Mouse (Mus musculus) limb, embryonic 12.5 days (tissue): ENCODE measurements around the gene Il27ra. TPM values are rescaled to one million over a fixed set of nuclear protein-coding genes. Genes with fewer than 3 reads are reported as not detected.
A peak's percentile ranks its signal among the peaks of the same experiment; 100 is the strongest.
"Not testable (repeated sequence)": the region's sequence is repeated elsewhere in the genome, so short reads cannot be mapped to it uniquely, and the experiment has no call there.

Experiments
- ATAC-seq: fragments of 200-750 bp; cut with Nextera tagmentation; 2 replicates; pipeline ENCODE4 v1.8.0; 2017; ENCODE audit warnings: low read depth, moderate TSS enrichment; ENCODE audit not compliant: insufficient number of reproducible peaks, insufficient read depth, low FRiP score, low TSS enrichment
- H3K27ac ChIP-seq: fragments of 300-500 bp; sonication (generic); 2 replicates; pipeline ENCODE4 v1.5.1; 2016; ENCODE audit warnings: mild to moderate bottlenecking, moderate library complexity
- H3K27me3 ChIP-seq: fragments of 300-500 bp; sonication (generic); 2 replicates; pipeline ENCODE4 v1.6.1; 2016; ENCODE audit warnings: mild to moderate bottlenecking, moderate library complexity
- H3K36me3 ChIP-seq: fragments of 300-500 bp; sonication (generic); 2 replicates; pipeline ENCODE4 v1.6.1; 2016; ENCODE audit warnings: mild to moderate bottlenecking, moderate library complexity
- H3K4me1 ChIP-seq: fragments of 300-500 bp; sonication (generic); replicated peaks from 2 replicates; pipeline ENCODE4 v1.6.1; 2016
- H3K4me2 ChIP-seq: fragments of 300-500 bp; sonication (generic); 2 replicates; pipeline ENCODE4 v1.6.1; 2016; ENCODE audit warnings: mild to moderate bottlenecking, moderate library complexity
- H3K4me3 ChIP-seq: fragments of 300-500 bp; sonication (generic); replicated peaks from 2 replicates; pipeline ENCODE4 v1.5.1; 2016; ENCODE audit warnings: mild to moderate bottlenecking
- H3K9ac ChIP-seq: fragments of 300-500 bp; sonication (generic); replicated peaks from 2 replicates; pipeline ENCODE4 v1.6.1; 2016; ENCODE audit warnings: mild to moderate bottlenecking, moderate library complexity
- H3K9me3 ChIP-seq: fragments of 300-500 bp; sonication (generic); 2 replicates; pipeline ENCODE4 v1.6.1; 2016; ENCODE audit warnings: mild to moderate bottlenecking, moderate library complexity
- WGBS: fragments of 180-500 bp; shearing (Covaris S2); methylation state at CpG from one replicate; pipeline ENCODE4 v1.1.7; 2016; 5-methylcytosine and 5-hydroxymethylcytosine counted together
- polyA plus RNA-seq: library from polyadenylated mRNA; unstranded; fragments of >200 nt; fragmentation: Nextera tagmentation; extraction: Ambion mirVana; gene quantifications from 2 replicates; pipeline ENCODE4 v1.2.1, GENCODE M21; 2016

Gene Il27ra
- polyA plus RNA-seq, 1 experiment from 2014 or later: 0.61 TPM

- peaks cover 64% of the 10 kb centered on the region for H3K27me3 ChIP-seq
- H3K9me3 ChIP-seq: 0 out of 2 replicates have a peak, but pooled peaks cover 2% of the 10 kb centered on the region
- no peaks in the 10 kb centered on the region for H3K36me3 ChIP-seq
- H3K27ac ChIP-seq: no peak within 1 kb of the TSS
- H3K9ac ChIP-seq: no peak within 1 kb of the TSS
- H3K4me1 ChIP-seq: 0 out of 2 replicates have a peak, but pooled peaks cover 16% of the 10 kb centered on the region
- H3K4me3 ChIP-seq: 0 out of 2 replicates have a peak within 1 kb of the TSS, but pooled peaks have one; percentile 3
- ATAC-seq: no peak
- 7% methylated on average over 18 of the region's 18 CpGs for WGBS
- H3K4me2 ChIP-seq: peak within 1 kb of the TSS; percentile 18
These were observed 21.3 kb downstream of the Il27ra start, which contains the start of gene Palm3 for GRCm38 (mm10) chr8:84021096-84021495. Gene Palm3, plus strand, starts transcription at chr8:84021471.

- no peak overlapping the region for H3K4me3 ChIP-seq
- H3K4me2 ChIP-seq: no peak overlapping the region
- no peak for ATAC-seq
- no peaks in the 10 kb centered on the region for H3K36me3 ChIP-seq
- peaks cover 61% of the 10 kb centered on the region for H3K27me3 ChIP-seq
- 0 out of 2 replicates have a peak, but pooled peaks cover 4% of the 10 kb centered on the region for H3K9me3 ChIP-seq
- H3K9ac ChIP-seq: no peak overlapping the region
- 0 out of 2 replicates have a peak, but pooled peaks cover 12% of the 10 kb centered on the region for H3K4me1 ChIP-seq
- no peak overlapping the region for H3K27ac ChIP-seq
- WGBS: 82% methylated on average over 9 of the region's 9 CpGs
These were observed 22.7 kb downstream of the Il27ra start for GRCm38 (mm10) chr8:84019738-84020137.

GRCm38 (mm10) chr8:84015833-84016232 lies 26.6 kb downstream of the Il27ra start:
- Histone ChIP-seq H3K4me1 (peaks cover 17% of the 10 kb centered on the region), H3K27ac (no peak overlapping the region), H3K27me3 (peaks cover 60% of the 10 kb centered on the region), H3K9ac (no peak overlapping the region), H3K4me2 (no peak overlapping the region), H3K36me3 (no peaks in the 10 kb centered on the region), H3K4me3 (no peak overlapping the region), H3K9me3 (0 out of 2 replicates have a peak, but pooled peaks cover 4% of the 10 kb centered on the region)
- WGBS: 92% methylated on average over 5 of the region's 5 CpGs
- ATAC-seq: no peak

- H3K36me3 ChIP-seq: no peaks in the 10 kb centered on the region
- 8% methylated on average over 35 of the region's 35 CpGs for WGBS
- peak overlapping the region; percentile 97 for H3K4me2 ChIP-seq
- H3K9me3 ChIP-seq: 0 out of 2 replicates have a peak, but pooled peaks cover 4% of the 10 kb centered on the region
- ATAC-seq: no peak
- peak overlapping the region; percentile 54 for H3K4me3 ChIP-seq
- peaks cover 60% of the 10 kb centered on the region for H3K27me3 ChIP-seq
- peaks cover 26% of the 10 kb centered on the region for H3K4me1 ChIP-seq
- no peak overlapping the region for H3K9ac ChIP-seq
- no peak overlapping the region for H3K27ac ChIP-seq
These were observed 29.8 kb downstream of the Il27ra start for GRCm38 (mm10) chr8:84012499-84013165.

- Histone ChIP-seq H3K36me3 (no peaks in the 10 kb centered on the region), H3K27ac (no peak within 1 kb of the TSS), H3K9ac (peak within 1 kb of the TSS; percentile 58), H3K4me1 (peaks cover 26% of the 10 kb centered on the region), H3K27me3 (peaks cover 60% of the 10 kb centered on the region), H3K4me2 (peak within 1 kb of the TSS; percentile 97), H3K4me3 (peak within 1 kb of the TSS; percentile 54), H3K9me3 (0 out of 2 replicates have a peak, but pooled peaks cover 4% of the 10 kb centered on the region)
- ATAC-seq: no peak; the same call in 1 of the 2 replicates
- WGBS: 1% methylated on average over 45 of the region's 45 CpGs
These were observed 30.5 kb downstream of the Il27ra start, which contains the start of gene 2210011C24Rik for GRCm38 (mm10) chr8:84011705-84012498. Gene 2210011C24Rik, minus strand, starts transcription at chr8:84012171.

GRCm38 (mm10) chr8:84010625-84011611 lies 31.5 kb downstream of the Il27ra start:
- Histone ChIP-seq H3K36me3 (no peaks in the 10 kb centered on the region), H3K9ac (peak overlapping the region; percentile 58), H3K4me3 (peak overlapping the region; percentile 54), H3K27ac (no peak overlapping the region), H3K4me2 (peak overlapping the region; percentile 97), H3K27me3 (peaks cover 57% of the 10 kb centered on the region), H3K9me3 (0 out of 2 replicates have a peak, but pooled peaks cover 1% of the 10 kb centered on the region), H3K4me1 (peaks cover 26% of the 10 kb centered on the region)
- ATAC-seq: no peak; the same call in 1 of the 2 replicates
- 1% methylated on average over 83 of the region's 83 CpGs for WGBS

- H3K9ac ChIP-seq: no peak overlapping the region
- H3K27ac ChIP-seq: no peak overlapping the region
- ATAC-seq: no peak; the same call in 1 of the 2 replicates
- H3K36me3 ChIP-seq: no peaks in the 10 kb centered on the region
- no peaks in the 10 kb centered on the region for H3K9me3 ChIP-seq
- H3K27me3 ChIP-seq: peaks cover 49% of the 10 kb centered on the region
- H3K4me1 ChIP-seq: peaks cover 26% of the 10 kb centered on the region
- no peak overlapping the region for H3K4me3 ChIP-seq
- no peak overlapping the region for H3K4me2 ChIP-seq
- WGBS: under 1% methylated on average over 11 of the region's 11 CpGs
These were observed 32.5 kb downstream of the Il27ra start for GRCm38 (mm10) chr8:84009876-84010275.

GRCm38 (mm10) chr8:84008362-84008761 lies 34.0 kb downstream of the Il27ra start:
- Histone ChIP-seq H3K9ac (no peak overlapping the region), H3K4me2 (no peak overlapping the region), H3K36me3 (no peaks in the 10 kb centered on the region), H3K27ac (no peak overlapping the region), H3K4me3 (no peak overlapping the region), H3K27me3 (peaks cover 39% of the 10 kb centered on the region), H3K4me1 (peaks cover 36% of the 10 kb centered on the region), H3K9me3 (no peaks in the 10 kb centered on the region)
- no peak for ATAC-seq
- WGBS: 30% methylated on average over 7 of the region's 7 CpGs

GRCm38 (mm10) chr8:84005502-84005901 lies 36.9 kb downstream of the Il27ra start:
- H3K4me1 ChIP-seq: peaks cover 32% of the 10 kb centered on the region
- 89% methylated on average over 7 of the region's 7 CpGs for WGBS
- H3K4me2 ChIP-seq: 0 out of 2 replicates have a peak overlapping the region, but pooled peaks have one; percentile 83

GRCm38 (mm10) chr8:84004533-84005201 lies 37.7 kb downstream of the Il27ra start:
- peak overlapping the region; percentile 83 for H3K4me2 ChIP-seq
- H3K36me3 ChIP-seq: peaks cover 17% of the 10 kb centered on the region
- H3K27ac ChIP-seq: peak overlapping the region; percentile 87
- peak; percentile 75 for ATAC-seq
- peaks cover 17% of the 10 kb centered on the region for H3K27me3 ChIP-seq
- H3K9ac ChIP-seq: peak overlapping the region; percentile 68
- H3K4me1 ChIP-seq: peaks cover 32% of the 10 kb centered on the region
- 1% methylated on average over 30 of the region's 30 CpGs for WGBS
- peak overlapping the region; percentile 56 for H3K4me3 ChIP-seq
- no peaks in the 10 kb centered on the region for H3K9me3 ChIP-seq

More at GRCm38 (mm10) chr8:84005502-84005901, 36.9 kb downstream of the Il27ra start:
- ATAC-seq, H3K9me3 ChIP-seq, H3K36me3 ChIP-seq, H3K4me3 ChIP-seq, H3K27ac ChIP-seq, H3K9ac ChIP-seq: not testable (repeated sequence)
- peaks cover 23% of the 10 kb centered on the region for H3K27me3 ChIP-seq
